Mouse (Mus musculus): Measurements from ENCODE around the gene Slc22a27.
"Not testable (repeated sequence)": the region's sequence is repeated elsewhere in the genome, so short reads cannot be mapped to it uniquely, and the experiment has no call there.

The Slc22a27 gene

GRCm38 (mm10) chr19:7965927-7966326, at the start of gene Slc22a27:
Gene Slc22a27, minus strand, starts transcription at chr19:7966027.
- DNase-seq (ENCODE audit: low spot score), result not testable (repeated sequence)

- not testable (repeated sequence) for DNase-seq (ENCODE audit: low spot score)
Observed at GRCm38 (mm10) chr19:8011596-8011995, 45.8 kb upstream of the Slc22a27 start.

GRCm38 (mm10) chr19:8009086-8009485, 43.3 kb upstream of the Slc22a27 start:
- DNase-seq (ENCODE audit: low spot score), result not testable (repeated sequence)

GRCm38 (mm10) chr19:7968703-7969102, 2.9 kb upstream of the Slc22a27 start:
- DNase-seq (ENCODE audit: low spot score), result no peak

- DNase-seq (ENCODE audit: low spot score), result not testable (repeated sequence)
Observed at GRCm38 (mm10) chr19:7966550-7966949, 723 bp upstream of the Slc22a27 start.

GRCm38 (mm10) chr19:7939391-7939790, 26.4 kb downstream of the Slc22a27 start:
- not testable (repeated sequence) for DNase-seq (ENCODE audit: low spot score)

- DNase-seq (ENCODE audit: low spot score), result no peak
Observed at GRCm38 (mm10) chr19:7876626-7877025, 89.2 kb downstream of the Slc22a27 start.

- DNase-seq (ENCODE audit: low spot score), result no peak
Observed at GRCm38 (mm10) chr19:7829851-7830250, 136.0 kb downstream of the Slc22a27 start.

Measured in embryo, embryonic 10.5 days (tissue).